Mouse (Mus musculus): Measurements from ENCODE around the gene Fbxl2. TPM values are rescaled to one million over a fixed set of nuclear protein-coding genes. Genes with fewer than 3 reads are reported as not detected.

Fbxl2 gene
- total RNA-seq, 2 experiments from 2014 or later, result 1.3 TPM; not detected in 1

DNA sequence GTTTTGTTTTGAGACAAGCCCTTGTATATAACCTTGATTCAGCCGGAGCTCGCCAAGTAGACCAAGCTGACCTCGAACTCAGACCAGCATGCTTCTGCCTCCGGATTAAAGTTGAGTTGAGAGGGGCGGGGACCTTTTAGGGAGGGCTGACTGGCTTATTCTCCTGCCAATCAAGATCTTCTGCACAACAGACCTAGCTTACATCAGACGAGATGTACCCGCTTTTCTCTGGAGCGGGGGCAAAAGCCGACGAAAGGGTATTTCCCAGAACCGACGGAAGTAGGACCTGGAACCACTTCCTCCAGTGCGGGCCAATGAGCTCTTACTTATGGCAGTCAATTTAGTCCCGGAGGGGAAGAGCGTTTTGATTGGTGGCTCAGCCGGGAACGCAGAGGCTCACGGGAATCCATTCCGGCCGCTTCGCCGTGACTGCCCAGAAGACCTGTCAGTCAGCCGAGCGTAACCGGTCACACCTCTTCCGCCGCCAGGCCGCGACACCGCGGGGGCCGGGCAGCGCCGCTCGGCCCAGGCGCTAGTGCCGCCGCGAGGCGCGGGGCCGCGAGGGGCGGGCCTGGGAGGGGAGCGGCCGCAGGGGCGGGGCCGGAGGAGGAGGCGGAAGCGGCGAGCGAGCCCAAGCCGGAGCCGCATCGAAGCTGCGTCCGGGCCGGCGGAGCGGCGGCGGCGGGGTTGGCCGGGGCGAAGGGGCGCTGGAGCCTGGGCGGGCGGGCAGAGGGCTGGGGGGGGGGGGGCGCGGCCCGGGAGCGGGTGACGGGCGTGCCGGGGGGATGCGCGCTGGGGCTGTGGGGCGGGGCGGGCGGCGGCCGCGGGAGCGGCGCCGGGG lies 115.2 kb downstream of the Fbxl2 start, which contains the start of gene Ubp1:
Gene Ubp1, plus strand, starts transcription at position 401 of the 841 bp plus-strand sequence.
- ATAC-seq (replicated peaks; ENCODE audit: low FRiP score, poor library complexity, severe bottlenecking), result peak; percentile 95

DNA sequence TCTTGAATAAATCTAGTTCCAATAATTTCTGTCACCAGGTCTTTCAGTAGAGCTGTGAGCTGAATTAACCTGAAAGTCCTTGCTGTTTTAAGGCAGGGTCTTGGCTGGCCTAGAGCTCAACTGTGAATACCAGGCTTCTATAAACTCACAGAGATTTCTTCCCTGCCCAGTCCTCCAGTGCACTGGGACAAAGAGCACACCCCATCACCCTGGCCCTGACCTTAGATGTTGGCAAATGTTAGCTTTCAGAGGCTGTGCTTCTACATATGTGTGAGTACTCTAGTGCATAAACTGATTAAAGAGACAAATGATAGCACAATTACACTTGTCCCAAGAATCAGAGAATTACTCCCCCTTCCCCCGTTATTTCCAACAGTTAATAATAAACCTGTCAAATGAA lies 116.3 kb downstream of the Fbxl2 start:
- ATAC-seq (replicated peaks; ENCODE audit: low FRiP score, poor library complexity, severe bottlenecking), result no peak

DNA sequence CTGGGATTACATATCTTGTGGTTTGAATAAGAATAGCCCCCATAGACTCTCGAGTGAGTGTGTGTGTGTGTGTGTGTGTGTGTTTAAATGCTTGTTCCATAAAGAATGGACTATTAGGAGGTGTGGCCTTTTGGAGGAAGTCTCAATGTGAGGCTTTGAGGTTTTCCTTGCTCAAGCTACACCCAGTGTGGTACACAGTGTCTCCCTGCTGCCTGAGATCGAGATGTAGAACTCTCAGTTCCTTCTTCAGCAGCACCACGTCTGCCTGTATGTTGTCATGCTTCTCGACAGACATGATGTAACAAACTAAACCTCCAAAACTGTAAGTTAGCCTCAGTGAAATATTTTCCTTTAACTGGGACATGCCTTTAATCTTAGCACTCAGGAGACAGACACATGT lies 117.4 kb downstream of the Fbxl2 start:
- ATAC-seq (replicated peaks; ENCODE audit: low FRiP score, poor library complexity, severe bottlenecking), result no peak

DNA sequence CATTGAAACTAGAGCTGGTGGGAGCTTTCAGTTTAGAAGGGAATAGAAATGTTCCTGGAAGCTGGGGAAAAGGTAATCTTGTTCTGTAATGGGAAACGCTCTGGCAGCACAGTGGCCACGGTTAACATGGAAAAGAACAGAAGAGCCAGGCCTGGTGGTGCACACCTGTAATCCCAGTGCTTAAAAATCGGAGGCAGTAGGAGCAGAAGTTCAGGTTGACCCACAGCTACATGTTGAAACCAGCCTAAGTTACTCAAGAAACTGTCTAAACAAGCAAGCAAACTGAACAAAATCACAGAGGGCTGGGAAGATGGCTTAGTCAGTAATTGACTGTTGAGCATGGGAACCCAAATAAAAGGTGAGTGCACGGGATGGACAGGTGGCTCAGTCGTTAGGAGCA lies 121.1 kb downstream of the Fbxl2 start:
- ATAC-seq (replicated peaks; ENCODE audit: low FRiP score, poor library complexity, severe bottlenecking), result no peak

DNA sequence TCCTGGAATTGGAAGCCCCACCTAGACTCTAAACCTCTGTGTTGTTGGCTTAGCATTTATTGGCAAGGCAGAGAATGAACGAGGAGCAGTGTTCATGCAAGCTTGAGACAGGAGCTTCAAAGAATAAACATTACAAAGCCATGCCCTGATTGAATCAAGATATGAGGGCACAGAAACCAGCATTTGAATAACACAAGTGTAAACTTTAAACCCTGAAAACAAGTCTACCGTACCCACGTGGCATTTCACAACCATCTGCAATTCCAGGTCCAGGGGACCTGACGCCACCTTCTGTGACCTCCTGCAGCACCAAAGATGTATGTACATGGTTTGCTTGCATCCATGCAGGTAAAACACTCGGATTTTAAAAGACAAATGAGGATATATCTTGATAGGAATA lies 123.3 kb downstream of the Fbxl2 start:
- ATAC-seq (replicated peaks; ENCODE audit: low FRiP score, poor library complexity, severe bottlenecking), result no peak

DNA sequence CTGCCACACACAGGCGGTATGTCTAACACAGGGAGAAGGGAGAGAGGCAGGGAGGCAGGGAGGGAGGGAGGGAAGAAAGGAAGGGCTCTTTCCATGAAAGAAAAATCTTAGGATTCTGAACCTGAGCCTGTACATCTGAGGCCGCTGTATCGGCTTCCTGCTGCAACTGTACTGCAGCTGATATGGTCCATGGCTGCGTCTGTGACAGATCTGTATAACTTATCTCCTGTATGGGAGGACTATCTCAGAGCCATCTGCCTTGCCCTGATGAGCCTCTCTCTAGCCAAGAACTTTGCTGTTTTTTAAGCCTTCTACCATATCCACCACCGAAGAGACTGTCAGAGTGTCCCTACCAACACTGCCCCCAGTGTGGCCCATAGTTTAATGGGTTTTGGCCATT lies 130.2 kb downstream of the Fbxl2 start:
- ATAC-seq (replicated peaks; ENCODE audit: low FRiP score, poor library complexity, severe bottlenecking), result peak; percentile 79

Other genes starting within 250 kb of the Fbxl2 start
- 277 and 313 TPM in 2 replicates for gene Ubp1, start 115.3 kb downstream of the Fbxl2 start, total RNA-seq (2015; ENCODE audit: low replicate concordance)
- gene Ubp1, start 115.3 kb downstream of the Fbxl2 start, total RNA-seq (2017; ENCODE audit: low replicate concordance), result 260 and 268 TPM in 2 replicates
- gene Susd5, start 10.9 kb upstream of the Fbxl2 start, total RNA-seq (2015; ENCODE audit: low replicate concordance), result not detected in 2 replicates
- gene Susd5, start 10.9 kb upstream of the Fbxl2 start, total RNA-seq (2017; ENCODE audit: low replicate concordance), result not detected in 2 replicates